Mouse (Mus musculus): ENCODE measurements around the gene 1600014C10Rik. TPM values are rescaled to one million over a fixed set of nuclear protein-coding genes. Genes with fewer than 3 reads are reported as not detected.

The 1600014C10Rik gene
- polyA plus RNA-seq, 1 experiment from 2014 or later: 16.6 TPM

GRCm38 (mm10) chr7:38242417-38242816, 59.4 kb downstream of the 1600014C10Rik start:
- Histone ChIP-seq H3K36me3 (ENCODE audit: control insufficient read depth, insufficient read depth, low read length) (no peaks in the 10 kb centered on the region), H3K9me3 (ENCODE audit: control insufficient read depth, low read length) (no peaks in the 10 kb centered on the region), H3K27me3 (replicated peaks; ENCODE audit: control insufficient read depth, insufficient read depth, low read length) (no peaks in the 10 kb centered on the region), H3K9ac (ENCODE audit: low read depth, low read length) (no peak overlapping the region), H3K27ac (ENCODE audit: low read length) (no peak overlapping the region), H3K4me2 (ENCODE audit: low read depth, low read length) (no peak overlapping the region), H3K4me1 (ENCODE audit: control insufficient read depth, insufficient read depth, low read length) (no peaks in the 10 kb centered on the region), H3K4me3 (ENCODE audit: low read length) (no peak overlapping the region)
- WGBS: 87% methylated on average over 4 of the region's 4 CpGs
- no peak for ATAC-seq

Other genes starting within 250 kb of the 1600014C10Rik start
- gene Uri1, start 159.7 kb upstream of the 1600014C10Rik start, polyA plus RNA-seq (2015; fragmentation: Nextera tagmentation; extraction: Ambion mirVana): 29.6 TPM in 2 replicates
- gene Ccne1, start 75.7 kb upstream of the 1600014C10Rik start, polyA plus RNA-seq (2015; fragmentation: Nextera tagmentation; extraction: Ambion mirVana): 45.8 and 55.9 TPM in 2 replicates
- gene Plekhf1, start 44.8 kb downstream of the 1600014C10Rik start, polyA plus RNA-seq (2015; fragmentation: Nextera tagmentation; extraction: Ambion mirVana): 4.5 and 4.8 TPM in 2 replicates
- gene Pop4, start 88.2 kb downstream of the 1600014C10Rik start, polyA plus RNA-seq (2015; fragmentation: Nextera tagmentation; extraction: Ambion mirVana): 38.4 and 43.7 TPM in 2 replicates